Mouse (Mus musculus) ES-E14 (cell line): ENCODE data around the gene Afm.

Experiments
- CHD2 ChIP-seq: IDR thresholded peaks from 2 replicates; pipeline ENCODE4 v1.6.1; 2014; ENCODE audit warnings: mild to moderate bottlenecking, low read depth, low read length, inconsistent platforms
- HCFC1 ChIP-seq: IDR thresholded peaks from 2 replicates; pipeline ENCODE4 v1.6.1; 2012; ENCODE audit warnings: low read length, inconsistent platforms, borderline replicate concordance; ENCODE audit not compliant: insufficient read depth
- MAFK ChIP-seq: IDR thresholded peaks from 2 replicates; pipeline ENCODE4 v1.6.1; 2014; ENCODE audit warnings: mild to moderate bottlenecking, low read depth, low read length, inconsistent platforms; ENCODE audit not compliant: insufficient read depth
- ZC3H11A ChIP-seq: IDR thresholded peaks from 2 replicates; pipeline ENCODE4 v1.6.1; 2012; ENCODE audit warnings: low read depth, mild to moderate bottlenecking, inconsistent platforms, low read length, borderline replicate concordance
- ZNF384 ChIP-seq: IDR thresholded peaks from 2 replicates; pipeline ENCODE4 v1.6.1; 2012; ENCODE audit warnings: low read depth, low read length, inconsistent platforms

DNA sequence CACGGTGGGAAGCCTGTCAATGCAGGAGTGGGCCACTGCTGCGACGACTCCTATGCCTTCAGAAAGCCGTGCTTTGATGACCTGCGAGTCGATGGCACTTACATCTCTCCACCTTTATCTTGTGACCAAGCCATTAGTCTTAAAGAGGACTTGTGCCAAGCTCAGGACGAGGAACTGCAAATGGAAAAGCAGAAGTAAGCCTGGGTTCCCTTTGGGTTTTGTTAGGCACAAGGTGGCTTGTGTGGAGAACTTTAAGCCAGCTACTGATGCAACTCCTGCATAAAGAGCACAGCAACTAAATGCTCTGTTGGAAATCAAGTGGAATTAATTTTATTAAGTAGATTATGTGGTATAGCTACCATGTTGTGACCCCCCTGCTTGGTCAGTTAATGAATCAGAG lies 66.1 kb downstream of the Afm start:
- TF ChIP-seq ZNF384 = no peak
- TF ChIP-seq ZC3H11A = no peak
- TF ChIP-seq HCFC1 = no peak
- TF ChIP-seq CHD2 = no peak
- TF ChIP-seq MAFK = no peak
